Mouse (Mus musculus): ENCODE data around the gene Trim29. TPM values are rescaled to one million over a fixed set of nuclear protein-coding genes. Genes with fewer than 3 reads are reported as not detected.

Gene Trim29
- polyA plus RNA-seq, 1 experiment from 2014 or later, result not detected

DNA sequence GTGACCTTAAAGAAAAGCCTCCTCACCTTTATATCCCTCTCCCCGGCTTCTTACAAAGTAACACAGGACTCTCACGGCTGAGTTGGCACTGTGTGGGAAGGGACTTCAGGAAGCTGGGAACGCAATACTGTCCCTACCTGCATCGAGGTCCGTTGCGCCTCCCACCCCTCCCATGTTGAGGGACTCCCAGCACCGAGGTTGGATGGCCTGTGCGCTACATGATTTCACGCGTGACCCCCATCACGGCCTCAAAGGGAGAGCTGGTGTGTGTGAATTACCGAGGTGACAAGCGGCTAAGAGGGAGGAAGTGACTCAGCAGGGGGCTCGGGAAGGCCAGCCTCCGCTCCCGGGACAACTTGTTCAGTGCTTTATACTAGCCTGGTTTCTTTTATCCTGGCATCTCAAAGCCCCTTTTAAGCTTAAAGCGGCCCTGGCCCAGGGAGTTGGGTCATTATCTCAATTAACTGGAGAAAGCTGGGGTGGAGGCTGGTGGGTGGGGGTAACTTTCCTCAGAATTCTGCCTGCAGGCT is 39.9 kb upstream of the Trim29 start:
- H3K27me3 ChIP-seq (replicated peaks; ENCODE audit: control insufficient read depth, insufficient read depth, low read length), result peaks cover 12% of the 10 kb centered on the region; the same call in 1 of the 2 replicates

DNA sequence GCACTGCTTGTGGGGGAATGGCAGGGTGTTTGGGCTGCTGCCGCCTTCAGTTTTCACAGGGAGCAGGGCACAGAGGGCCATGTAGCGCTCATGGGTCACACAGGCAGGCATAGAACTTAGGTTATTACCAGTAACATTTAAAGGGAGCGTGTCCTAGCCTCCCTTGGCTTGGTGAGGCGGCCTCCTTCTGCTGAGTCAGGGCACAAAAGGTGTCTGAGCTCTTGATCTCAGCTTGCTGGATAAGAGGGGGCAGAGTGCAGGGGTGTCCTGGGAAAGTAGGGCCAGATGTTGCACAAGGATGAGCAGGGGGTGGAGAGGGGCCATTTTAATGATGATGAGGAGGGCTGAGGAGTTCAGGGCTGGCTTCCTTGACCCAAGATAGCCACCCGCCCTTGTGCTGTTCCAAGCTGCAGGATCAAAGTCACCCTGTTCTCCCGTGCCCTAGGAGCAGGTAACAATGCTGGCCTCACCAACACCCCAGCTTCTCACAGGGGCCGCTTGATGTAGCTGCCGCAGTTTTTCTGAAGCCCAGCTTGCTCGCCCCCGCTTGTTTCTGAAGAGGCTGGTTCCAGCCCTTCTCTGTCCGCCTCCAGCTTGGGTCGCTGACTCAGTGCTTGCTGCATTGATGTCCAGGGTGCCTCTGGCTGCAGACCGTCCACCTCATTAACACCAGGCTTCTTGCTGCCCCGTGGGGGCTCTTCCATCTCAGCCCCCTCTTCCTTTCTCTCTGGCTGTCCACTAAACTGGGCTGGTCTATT is 38.7 kb upstream of the Trim29 start:
- no peak overlapping the region for H3K27ac ChIP-seq (ENCODE audit: low read length)
- H3K27me3 ChIP-seq (replicated peaks; ENCODE audit: control insufficient read depth, insufficient read depth, low read length), result peaks cover 12% of the 10 kb centered on the region; the same call in 1 of the 2 replicates
- ATAC-seq, result no peak
- no peaks in the 10 kb centered on the region for H3K9me3 ChIP-seq (ENCODE audit: control insufficient read depth, low read length)
- H3K4me3 ChIP-seq (replicated peaks; ENCODE audit: low read length), result no peak overlapping the region
- WGBS, result 44% methylated on average over 14 of the region's 14 CpGs
- H3K9ac ChIP-seq (replicated peaks; ENCODE audit: low read depth, low read length), result no peak overlapping the region
- H3K4me1 ChIP-seq (replicated peaks; ENCODE audit: control insufficient read depth, insufficient read depth, low read length), result peaks cover 15% of the 10 kb centered on the region
- H3K36me3 ChIP-seq (ENCODE audit: control insufficient read depth, insufficient read depth), result no peaks in the 10 kb centered on the region
- no peak overlapping the region for H3K4me2 ChIP-seq (ENCODE audit: low read length)

More for the DNA sequence above, 39.9 kb upstream of the Trim29 start:
- H3K4me2 ChIP-seq (ENCODE audit: low read length), result peak overlapping the region; percentile 44
- H3K9ac ChIP-seq (replicated peaks; ENCODE audit: low read depth, low read length), result 0 out of 2 replicates have a peak overlapping the region, but pooled peaks have one; percentile 6
- no peaks in the 10 kb centered on the region for H3K9me3 ChIP-seq (ENCODE audit: control insufficient read depth, low read length)
- WGBS, result 2% methylated on average over 17 of the region's 17 CpGs
- no peak overlapping the region for H3K27ac ChIP-seq (ENCODE audit: low read length)
- H3K4me3 ChIP-seq (replicated peaks; ENCODE audit: low read length), result peak overlapping the region; percentile 15; the same call in 1 of the 2 replicates
- H3K4me1 ChIP-seq (replicated peaks; ENCODE audit: control insufficient read depth, insufficient read depth, low read length), result peaks cover 15% of the 10 kb centered on the region
- H3K36me3 ChIP-seq (ENCODE audit: control insufficient read depth, insufficient read depth), result no peaks in the 10 kb centered on the region
- ATAC-seq, result peak; percentile 49

DNA sequence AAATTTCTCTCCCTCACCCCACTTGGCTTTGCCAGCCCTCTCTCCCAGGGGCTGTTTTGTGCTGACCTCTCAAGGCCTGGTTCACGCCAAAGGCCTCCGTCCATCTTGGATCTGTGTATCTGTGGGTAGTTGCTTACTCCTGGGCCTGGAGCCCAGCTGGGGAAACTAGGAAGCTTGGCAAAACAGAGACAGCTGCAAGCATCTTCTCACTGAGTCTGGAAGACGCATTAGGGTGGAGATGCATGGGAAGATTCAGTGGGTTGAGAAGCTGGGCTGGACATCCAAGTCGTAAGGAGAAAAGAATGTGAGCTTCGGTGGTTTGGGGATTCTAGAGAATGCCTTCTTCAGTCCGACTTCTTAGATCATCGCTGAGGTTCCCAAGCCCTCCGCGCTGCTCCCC is 36.9 kb upstream of the Trim29 start:
- H3K36me3 ChIP-seq (ENCODE audit: control insufficient read depth, insufficient read depth), result no peaks in the 10 kb centered on the region
- H3K4me1 ChIP-seq (replicated peaks; ENCODE audit: control insufficient read depth, insufficient read depth, low read length), result peaks cover 15% of the 10 kb centered on the region
- H3K27ac ChIP-seq (ENCODE audit: low read length), result no peak overlapping the region
- no peaks in the 10 kb centered on the region for H3K9me3 ChIP-seq (ENCODE audit: control insufficient read depth, low read length)
- ATAC-seq, result no peak
- no peak overlapping the region for H3K4me3 ChIP-seq (replicated peaks; ENCODE audit: low read length)
- 85% methylated on average over 9 of the region's 9 CpGs for WGBS
- no peak overlapping the region for H3K4me2 ChIP-seq (ENCODE audit: low read length)
- no peak overlapping the region for H3K9ac ChIP-seq (replicated peaks; ENCODE audit: low read depth, low read length)
- H3K27me3 ChIP-seq (replicated peaks; ENCODE audit: control insufficient read depth, insufficient read depth, low read length), result peaks cover 12% of the 10 kb centered on the region; the same call in 1 of the 2 replicates

DNA sequence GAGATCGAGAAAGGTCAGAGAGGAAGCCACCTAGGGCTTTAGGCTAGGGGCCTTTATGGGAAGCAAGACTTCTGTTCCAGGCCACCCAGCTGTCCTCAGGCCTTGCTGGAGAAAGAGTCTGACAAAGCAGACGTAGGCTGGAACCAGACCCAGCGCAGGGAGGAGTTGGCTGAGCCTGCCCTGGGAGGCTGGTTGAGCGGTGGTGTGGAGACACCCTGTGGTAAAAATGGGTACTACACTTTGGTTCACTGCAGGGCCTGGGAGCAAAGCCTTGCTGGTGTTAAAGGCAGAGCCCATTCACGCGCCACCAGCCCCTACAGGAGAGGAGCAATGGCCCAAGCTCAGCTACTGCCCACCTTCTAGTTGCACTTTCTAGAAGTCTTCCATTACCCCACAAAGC is 26.4 kb upstream of the Trim29 start:
- ATAC-seq, result peak; percentile 92
- Histone ChIP-seq H3K9ac (replicated peaks; ENCODE audit: low read depth, low read length) (no peak overlapping the region), H3K27me3 (replicated peaks; ENCODE audit: control insufficient read depth, insufficient read depth, low read length) (no peaks in the 10 kb centered on the region; the same call in 1 of the 2 replicates), H3K27ac (ENCODE audit: low read length) (no peak overlapping the region), H3K9me3 (ENCODE audit: control insufficient read depth, low read length) (no peaks in the 10 kb centered on the region), H3K36me3 (ENCODE audit: control insufficient read depth, insufficient read depth) (no peaks in the 10 kb centered on the region), H3K4me2 (ENCODE audit: low read length) (no peak overlapping the region), H3K4me1 (replicated peaks; ENCODE audit: control insufficient read depth, insufficient read depth, low read length) (0 out of 2 replicates have a peak, but pooled peaks cover 4% of the 10 kb centered on the region), H3K4me3 (replicated peaks; ENCODE audit: low read length) (no peak overlapping the region)
- WGBS, result 0% methylated on average over 6 of the region's 6 CpGs

- no peak overlapping the region for H3K4me3 ChIP-seq (replicated peaks; ENCODE audit: low read length)
- no peak for ATAC-seq
- H3K9me3 ChIP-seq (ENCODE audit: control insufficient read depth, low read length), result no peaks in the 10 kb centered on the region
- WGBS, result 83% methylated on average over 4 of the region's 4 CpGs
- no peak overlapping the region for H3K4me2 ChIP-seq (ENCODE audit: low read length)
- H3K27me3 ChIP-seq (replicated peaks; ENCODE audit: control insufficient read depth, insufficient read depth, low read length), result no peaks in the 10 kb centered on the region; the same call in 1 of the 2 replicates
- no peak overlapping the region for H3K27ac ChIP-seq (ENCODE audit: low read length)
- no peaks in the 10 kb centered on the region for H3K36me3 ChIP-seq (ENCODE audit: control insufficient read depth, insufficient read depth)
- H3K4me1 ChIP-seq (replicated peaks; ENCODE audit: control insufficient read depth, insufficient read depth, low read length), result 0 out of 2 replicates have a peak, but pooled peaks cover 4% of the 10 kb centered on the region
- H3K9ac ChIP-seq (replicated peaks; ENCODE audit: low read depth, low read length), result no peak overlapping the region
Observed at GRCm38 (mm10) chr9:43285281-43285680, 25.4 kb upstream of the Trim29 start.

DNA sequence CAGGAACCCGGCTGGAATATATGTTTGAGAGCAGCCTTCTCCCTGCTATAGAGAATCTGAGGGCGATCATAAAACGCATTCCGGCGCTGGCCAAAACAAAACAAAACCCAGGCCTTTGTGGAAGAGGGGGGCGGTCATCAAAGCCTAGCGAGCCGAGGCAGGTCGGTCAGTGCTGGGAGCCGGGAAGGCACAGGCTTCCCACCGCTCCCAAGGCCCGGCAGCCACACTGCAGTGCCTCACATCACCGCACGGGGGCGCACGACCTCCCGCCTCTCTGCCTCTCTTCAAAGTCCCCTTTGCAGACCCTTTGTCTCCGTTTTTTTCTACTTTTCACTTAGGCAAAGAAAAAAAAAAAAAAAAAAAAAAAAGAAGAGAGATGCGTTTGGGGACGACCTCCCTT is 23.8 kb upstream of the Trim29 start:
- no peaks in the 10 kb centered on the region for H3K36me3 ChIP-seq (ENCODE audit: control insufficient read depth, insufficient read depth)
- H3K4me3 ChIP-seq (replicated peaks; ENCODE audit: low read length), result no peak overlapping the region
- H3K9ac ChIP-seq (replicated peaks; ENCODE audit: low read depth, low read length), result no peak overlapping the region
- 0 out of 2 replicates have a peak, but pooled peaks cover 4% of the 10 kb centered on the region for H3K4me1 ChIP-seq (replicated peaks; ENCODE audit: control insufficient read depth, insufficient read depth, low read length)
- H3K9me3 ChIP-seq (ENCODE audit: control insufficient read depth, low read length), result no peaks in the 10 kb centered on the region
- no peak overlapping the region for H3K27ac ChIP-seq (ENCODE audit: low read length)
- no peak; the same call in 1 of the 2 replicates for ATAC-seq
- H3K27me3 ChIP-seq (replicated peaks; ENCODE audit: control insufficient read depth, insufficient read depth, low read length), result no peaks in the 10 kb centered on the region; the same call in 1 of the 2 replicates
- 3% methylated on average over 20 of the region's 20 CpGs for WGBS
- H3K4me2 ChIP-seq (ENCODE audit: low read length), result peak overlapping the region; percentile 22; the same call in 1 of the 2 replicates

DNA sequence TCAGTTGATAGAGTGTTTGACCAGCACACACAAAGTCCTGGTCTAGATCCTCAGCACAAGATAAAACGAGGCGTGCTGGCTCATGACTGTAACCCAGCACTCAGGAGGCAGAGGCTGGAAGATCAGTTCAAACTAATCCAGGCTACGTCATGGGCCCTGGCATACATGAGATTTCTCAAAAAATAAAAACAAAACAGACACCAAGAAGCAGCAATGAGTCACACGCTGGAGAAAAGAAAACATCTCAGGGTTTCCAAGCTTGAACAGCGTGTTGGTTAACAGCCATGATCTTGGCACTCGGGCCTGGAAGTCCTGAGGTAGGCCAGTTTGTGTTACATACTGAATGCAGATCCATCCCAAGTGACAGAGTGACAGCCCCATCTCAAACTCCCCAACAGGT is 17.6 kb upstream of the Trim29 start:
- WGBS, result 86% methylated on average over 6 of the region's 6 CpGs

GRCm38 (mm10) chr9:43300394-43300793 is 10.3 kb upstream of the Trim29 start:
- Histone ChIP-seq H3K4me2 (ENCODE audit: low read length) (no peak overlapping the region), H3K4me1 (replicated peaks; ENCODE audit: control insufficient read depth, insufficient read depth, low read length) (no peaks in the 10 kb centered on the region), H3K9ac (replicated peaks; ENCODE audit: low read depth, low read length) (no peak overlapping the region), H3K4me3 (replicated peaks; ENCODE audit: low read length) (no peak overlapping the region), H3K27ac (ENCODE audit: low read length) (no peak overlapping the region), H3K27me3 (replicated peaks; ENCODE audit: control insufficient read depth, insufficient read depth, low read length) (no peaks in the 10 kb centered on the region), H3K36me3 (ENCODE audit: control insufficient read depth, insufficient read depth) (no peaks in the 10 kb centered on the region), H3K9me3 (ENCODE audit: control insufficient read depth, low read length) (no peaks in the 10 kb centered on the region)
- ATAC-seq, result no peak
- 62% methylated on average over 10 of the region's 10 CpGs for WGBS

More for the DNA sequence above, 17.6 kb upstream of the Trim29 start:
- Histone ChIP-seq H3K9ac (replicated peaks; ENCODE audit: low read depth, low read length) (no peak overlapping the region), H3K4me1 (replicated peaks; ENCODE audit: control insufficient read depth, insufficient read depth, low read length) (no peaks in the 10 kb centered on the region), H3K4me3 (replicated peaks; ENCODE audit: low read length) (no peak overlapping the region), H3K27me3 (replicated peaks; ENCODE audit: control insufficient read depth, insufficient read depth, low read length) (no peaks in the 10 kb centered on the region), H3K27ac (ENCODE audit: low read length) (no peak overlapping the region), H3K36me3 (ENCODE audit: control insufficient read depth, insufficient read depth) (no peaks in the 10 kb centered on the region), H3K9me3 (ENCODE audit: control insufficient read depth, low read length) (no peaks in the 10 kb centered on the region), H3K4me2 (ENCODE audit: low read length) (no peak overlapping the region)
- ATAC-seq, result no peak

GRCm38 (mm10) chr9:43302989-43303388 is 7.7 kb upstream of the Trim29 start:
- Histone ChIP-seq H3K9me3 (ENCODE audit: control insufficient read depth, low read length) (no peaks in the 10 kb centered on the region), H3K4me3 (replicated peaks; ENCODE audit: low read length) (no peak overlapping the region), H3K36me3 (ENCODE audit: control insufficient read depth, insufficient read depth) (no peaks in the 10 kb centered on the region), H3K4me2 (ENCODE audit: low read length) (no peak overlapping the region), H3K4me1 (replicated peaks; ENCODE audit: control insufficient read depth, insufficient read depth, low read length) (no peaks in the 10 kb centered on the region), H3K9ac (replicated peaks; ENCODE audit: low read depth, low read length) (no peak overlapping the region), H3K27me3 (replicated peaks; ENCODE audit: control insufficient read depth, insufficient read depth, low read length) (no peaks in the 10 kb centered on the region), H3K27ac (ENCODE audit: low read length) (no peak overlapping the region)
- ATAC-seq, result no peak
- 70% methylated on average over 4 of the region's 4 CpGs for WGBS
